Mouse (Mus musculus) right cerebral cortex, postnatal 4 days (tissue): Measurements from ENCODE around the gene Surf4.

Experiments used
- DNase-seq: peaks from one replicate; pipeline ENCODE4 v3.0.0-alpha.2; 2022

The Surf4 gene

GRCm38 (mm10) chr2:26933304-26934055, at the start of gene Surf4, which contains the start of gene Stkld1:
Gene Surf4 (minus strand): TSS chr2:26933928.
Gene Stkld1 (plus strand): TSS chr2:26934047.
- peak; percentile 89 for DNase-seq

GRCm38 (mm10) chr2:26980361-26980760, 46.6 kb upstream of the Surf4 start:
- DNase-seq, result no peak

- no peak for DNase-seq
These were observed 40.2 kb upstream of the Surf4 start for GRCm38 (mm10) chr2:26973960-26974359.

GRCm38 (mm10) chr2:26973116-26973515, 39.4 kb upstream of the Surf4 start, which contains the start of gene Adamts13:
Gene Adamts13 (plus strand): TSS chr2:26973416.
- DNase-seq, result no peak

- no peak for DNase-seq
These were observed 33.5 kb upstream of the Surf4 start for GRCm38 (mm10) chr2:26967262-26967661.

GRCm38 (mm10) chr2:26964724-26965370, 31.1 kb upstream of the Surf4 start:
- DNase-seq, result peak; percentile 12

GRCm38 (mm10) chr2:26963923-26964723, 30.4 kb upstream of the Surf4 start, which contains the start of gene Rexo4:
Gene Rexo4 (minus strand): TSS chr2:26964386.
- peak; percentile 97 for DNase-seq

GRCm38 (mm10) chr2:26960756-26961155, 27.0 kb upstream of the Surf4 start:
- DNase-seq, result no peak

GRCm38 (mm10) chr2:26957488-26957859, 23.7 kb upstream of the Surf4 start:
- DNase-seq, result no peak

- no peak for DNase-seq
These were observed 23.2 kb upstream of the Surf4 start for GRCm38 (mm10) chr2:26956811-26957487.

- DNase-seq, result no peak
These were observed 21.1 kb upstream of the Surf4 start for GRCm38 (mm10) chr2:26954735-26955395.

- no peak for DNase-seq
These were observed 19.1 kb upstream of the Surf4 start for GRCm38 (mm10) chr2:26952866-26953265.

- no peak for DNase-seq
These were observed 18.5 kb upstream of the Surf4 start for GRCm38 (mm10) chr2:26952193-26952592.

- DNase-seq, result no peak
These were observed 17.7 kb upstream of the Surf4 start for GRCm38 (mm10) chr2:26951346-26951905.

GRCm38 (mm10) chr2:26950411-26950810, 16.7 kb upstream of the Surf4 start:
- DNase-seq, result no peak

- DNase-seq, result no peak
These were observed 9.5 kb upstream of the Surf4 start for GRCm38 (mm10) chr2:26943253-26943652.

- no peak for DNase-seq
These were observed 7.8 kb upstream of the Surf4 start for GRCm38 (mm10) chr2:26941539-26941938.

GRCm38 (mm10) chr2:26936425-26936824, 2.7 kb upstream of the Surf4 start:
- no peak for DNase-seq

GRCm38 (mm10) chr2:26935286-26935685, 1.6 kb upstream of the Surf4 start:
- DNase-seq, result no peak

- DNase-seq, result no peak
These were observed 1.0 kb downstream of the Surf4 start for GRCm38 (mm10) chr2:26932473-26933303.

GRCm38 (mm10) chr2:26930390-26930789, 3.3 kb downstream of the Surf4 start:
- DNase-seq, result peak; percentile 51
